Mouse (Mus musculus): ENCODE data around the gene Olfr1410. TPM values are rescaled to one million over a fixed set of nuclear protein-coding genes. Genes with fewer than 3 reads are reported as not detected.

Gene Olfr1410
- polyA plus RNA-seq, 1 experiment from 2014 or later, result not detected

DNA sequence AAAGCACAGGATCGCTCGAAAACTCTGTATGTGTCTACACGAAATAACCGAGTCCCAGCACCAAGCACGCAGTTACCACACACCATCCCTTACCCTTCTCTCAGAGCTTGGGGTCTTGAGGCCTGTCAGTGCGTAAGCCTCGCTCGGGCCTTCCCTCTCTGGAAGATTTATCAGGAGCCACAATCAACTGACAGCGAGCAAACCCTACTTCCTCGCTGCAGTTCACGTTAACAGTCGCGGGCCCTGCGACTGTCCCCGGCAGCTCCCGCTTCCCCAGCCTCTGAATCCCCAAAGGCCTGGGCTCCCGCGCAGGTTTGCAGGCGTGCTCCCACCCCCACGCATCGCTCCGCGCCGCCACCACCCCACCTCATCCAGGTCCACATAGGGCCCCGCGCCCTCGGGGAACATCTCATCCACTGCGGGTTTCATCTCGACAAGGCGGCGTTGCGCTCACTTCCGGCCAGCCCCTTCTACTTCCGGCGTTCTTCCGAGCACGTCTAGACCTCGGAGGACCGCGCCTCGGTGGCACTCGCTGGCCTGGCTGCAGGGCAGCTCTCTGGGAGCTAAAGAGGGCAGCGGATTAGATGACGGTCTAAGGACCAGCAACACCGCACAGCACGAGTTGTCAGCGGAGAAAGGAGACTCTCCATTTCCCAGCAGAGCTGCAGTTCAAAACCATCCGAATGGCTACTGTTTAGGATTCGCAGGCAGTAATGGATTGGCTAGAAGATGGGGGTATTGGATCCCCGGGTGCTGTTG, 36.1 kb downstream of the Olfr1410 start, which contains the start of gene Cops9:
Cops9 (minus strand) TSS at position 472 of the 759 bp plus-strand sequence.
- H3K4me1 ChIP-seq, result peaks cover 15% of the 10 kb centered on the region
- peaks cover 26% of the 10 kb centered on the region for H3K36me3 ChIP-seq
- peak within 1 kb of the TSS; percentile 94 for H3K4me3 ChIP-seq
- peak within 1 kb of the TSS; percentile 41; the same call in 1 of the 2 replicates for H3K27ac ChIP-seq
- peak; percentile 87 for ATAC-seq (ENCODE audit: insufficient number of reproducible peaks, insufficient read depth, low FRiP score, low TSS enrichment)
- no peaks in the 10 kb centered on the region for H3K9me3 ChIP-seq
- peak within 1 kb of the TSS; percentile 94 for H3K9ac ChIP-seq
- WGBS, result 2% methylated on average over 50 of the region's 50 CpGs
- peak within 1 kb of the TSS; percentile 95 for H3K4me2 ChIP-seq (replicated peaks)
- 0 out of 2 replicates have a peak, but pooled peaks cover 6% of the 10 kb centered on the region for H3K27me3 ChIP-seq

GRCm38 (mm10) chr1:92643691-92644090, 38.1 kb downstream of the Olfr1410 start:
- no peak overlapping the region for H3K4me3 ChIP-seq
- 0 out of 2 replicates have a peak, but pooled peaks cover 6% of the 10 kb centered on the region for H3K27me3 ChIP-seq
- 79% methylated on average over 4 of the region's 4 CpGs for WGBS
- H3K36me3 ChIP-seq, result peaks cover 6% of the 10 kb centered on the region; the same call in 1 of the 2 replicates
- H3K4me1 ChIP-seq, result peaks cover 15% of the 10 kb centered on the region
- ATAC-seq (ENCODE audit: insufficient number of reproducible peaks, insufficient read depth, low FRiP score, low TSS enrichment), result no peak
- no peak overlapping the region for H3K27ac ChIP-seq
- no peaks in the 10 kb centered on the region for H3K9me3 ChIP-seq
- no peak overlapping the region for H3K9ac ChIP-seq
- H3K4me2 ChIP-seq (replicated peaks), result no peak overlapping the region

DNA sequence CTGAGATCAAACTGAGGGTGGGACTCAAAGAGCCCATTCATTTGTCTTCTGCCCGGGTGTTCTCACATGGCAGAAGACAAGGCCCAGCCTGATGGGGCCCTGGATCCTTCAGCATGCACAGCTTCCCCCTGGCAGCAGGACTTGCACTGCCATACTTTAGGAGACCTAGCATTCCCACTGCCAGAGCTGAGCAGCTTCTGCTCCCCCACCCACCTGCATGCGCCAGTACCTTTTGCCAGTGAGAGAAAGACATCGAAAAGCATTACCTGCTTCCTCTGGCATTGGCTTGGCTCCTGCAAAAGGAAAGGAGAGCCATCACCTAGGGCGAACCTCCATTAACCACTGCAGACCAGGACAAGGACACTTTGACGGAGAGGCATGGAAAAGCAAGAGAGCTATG, 39.3 kb downstream of the Olfr1410 start:
- Histone ChIP-seq H3K4me1 (peaks cover 15% of the 10 kb centered on the region), H3K4me2 (replicated peaks) (no peak overlapping the region), H3K27me3 (0 out of 2 replicates have a peak, but pooled peaks cover 6% of the 10 kb centered on the region), H3K36me3 (no peaks in the 10 kb centered on the region), H3K4me3 (no peak overlapping the region), H3K9me3 (no peaks in the 10 kb centered on the region), H3K27ac (no peak overlapping the region), H3K9ac (no peak overlapping the region)
- WGBS, result 76% methylated on average over 5 of the region's 5 CpGs
- no peak for ATAC-seq (ENCODE audit: insufficient number of reproducible peaks, insufficient read depth, low FRiP score, low TSS enrichment)

- H3K4me1 ChIP-seq, result peaks cover 5% of the 10 kb centered on the region
Measured at GRCm38 (mm10) chr1:92646111-92646510, 40.5 kb downstream of the Olfr1410 start.

DNA sequence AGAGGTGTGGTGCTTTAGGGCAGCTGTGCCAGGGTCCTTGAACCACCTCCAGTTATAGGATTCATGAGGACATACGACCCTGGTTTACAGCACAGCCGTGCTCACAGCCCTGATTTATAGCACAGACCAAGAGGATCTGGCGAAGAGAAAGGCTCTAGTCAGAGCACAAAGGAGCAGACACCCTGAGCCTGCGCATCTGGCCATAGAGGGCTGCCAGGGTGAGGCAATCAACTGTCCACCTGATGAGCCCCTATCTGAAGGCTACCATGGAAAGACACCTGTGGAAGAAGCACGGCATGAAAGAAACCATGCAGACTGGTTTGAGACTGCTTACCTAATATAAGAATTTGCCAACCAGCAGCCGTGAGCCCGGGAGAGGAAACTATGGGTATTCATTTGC, 41.0 kb downstream of the Olfr1410 start:
- Histone ChIP-seq H3K9ac (no peak overlapping the region), H3K4me2 (replicated peaks) (no peak overlapping the region), H3K36me3 (no peaks in the 10 kb centered on the region), H3K4me3 (no peak overlapping the region), H3K9me3 (no peaks in the 10 kb centered on the region), H3K27ac (no peak overlapping the region), H3K4me1 (0 out of 2 replicates have a peak, but pooled peaks cover 3% of the 10 kb centered on the region), H3K27me3 (0 out of 2 replicates have a peak, but pooled peaks cover 6% of the 10 kb centered on the region)
- no peak for ATAC-seq (ENCODE audit: insufficient number of reproducible peaks, insufficient read depth, low FRiP score, low TSS enrichment)
- WGBS, result 79% methylated on average over 7 of the region's 7 CpGs

More at GRCm38 (mm10) chr1:92646111-92646510, 40.5 kb downstream of the Olfr1410 start:
- H3K27ac ChIP-seq, result no peak overlapping the region
- 0 out of 2 replicates have a peak, but pooled peaks cover 6% of the 10 kb centered on the region for H3K27me3 ChIP-seq
- WGBS, result 62% methylated on average over 2 of the region's 2 CpGs
- H3K9ac ChIP-seq, result no peak overlapping the region
- H3K4me2 ChIP-seq (replicated peaks), result no peak overlapping the region
- no peak for ATAC-seq (ENCODE audit: insufficient number of reproducible peaks, insufficient read depth, low FRiP score, low TSS enrichment)
- H3K9me3 ChIP-seq, result no peaks in the 10 kb centered on the region
- no peaks in the 10 kb centered on the region for H3K36me3 ChIP-seq
- H3K4me3 ChIP-seq, result no peak overlapping the region

- 0 out of 2 replicates have a peak, but pooled peaks cover 3% of the 10 kb centered on the region for H3K4me1 ChIP-seq
- 0 out of 2 replicates have a peak, but pooled peaks cover 6% of the 10 kb centered on the region for H3K27me3 ChIP-seq
- no peak for ATAC-seq (ENCODE audit: insufficient number of reproducible peaks, insufficient read depth, low FRiP score, low TSS enrichment)
- no peak overlapping the region for H3K9ac ChIP-seq
- no peak overlapping the region for H3K4me3 ChIP-seq
- no peak overlapping the region for H3K4me2 ChIP-seq (replicated peaks)
- H3K36me3 ChIP-seq, result no peaks in the 10 kb centered on the region
- 73% methylated on average over 4 of the region's 4 CpGs for WGBS
- H3K27ac ChIP-seq, result no peak overlapping the region
- no peaks in the 10 kb centered on the region for H3K9me3 ChIP-seq
Measured at GRCm38 (mm10) chr1:92647026-92647425, 41.4 kb downstream of the Olfr1410 start.

DNA sequence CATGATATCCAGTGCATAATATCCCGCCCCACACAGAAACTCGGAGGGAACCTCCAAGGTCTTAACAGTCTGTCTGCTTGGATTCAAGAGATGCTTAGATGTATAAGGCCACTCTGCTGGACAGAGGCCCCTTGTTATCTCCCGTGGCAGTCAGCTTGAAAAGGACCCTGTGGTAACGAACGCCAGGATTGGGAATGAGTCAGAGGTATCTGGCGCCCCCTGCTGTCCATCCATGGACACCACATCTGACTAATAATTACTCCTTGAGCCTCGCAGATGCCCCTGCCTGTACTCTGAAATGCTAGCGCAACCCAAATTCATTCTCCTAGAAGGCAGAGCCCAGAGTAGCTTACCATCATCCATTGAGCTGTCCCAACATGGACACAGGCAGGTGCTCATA, 42.2 kb downstream of the Olfr1410 start:
- no peak overlapping the region for H3K4me2 ChIP-seq (replicated peaks)
- H3K4me3 ChIP-seq, result no peak overlapping the region
- no peak for ATAC-seq (ENCODE audit: insufficient number of reproducible peaks, insufficient read depth, low FRiP score, low TSS enrichment)
- H3K36me3 ChIP-seq, result no peaks in the 10 kb centered on the region
- no peak overlapping the region for H3K27ac ChIP-seq
- 8% methylated on average over 8 of the region's 8 CpGs for WGBS
- 0 out of 2 replicates have a peak, but pooled peaks cover 6% of the 10 kb centered on the region for H3K27me3 ChIP-seq
- H3K9ac ChIP-seq, result no peak overlapping the region
- no peaks in the 10 kb centered on the region for H3K9me3 ChIP-seq
- no peaks in the 10 kb centered on the region for H3K4me1 ChIP-seq

DNA sequence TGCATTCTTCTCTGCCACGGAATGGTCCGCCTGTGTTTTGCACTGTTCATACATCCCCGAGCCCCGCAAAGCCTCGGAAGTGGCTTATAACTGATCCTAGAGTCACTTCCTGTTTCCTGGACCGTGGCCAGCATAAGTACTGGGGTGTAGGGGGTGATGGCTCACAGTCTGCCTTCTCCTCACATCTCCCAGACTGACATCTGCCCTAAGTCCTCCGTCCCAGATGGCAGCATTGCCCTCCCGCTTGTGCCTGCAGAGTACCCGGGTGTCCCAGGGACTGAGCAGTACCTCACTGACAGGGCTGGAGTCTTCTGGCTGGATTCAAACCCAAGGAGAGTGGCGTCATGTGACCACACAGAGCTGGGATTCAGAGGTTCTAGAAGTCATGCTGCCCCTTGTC, 42.6 kb downstream of the Olfr1410 start:
- 48% methylated on average over 10 of the region's 10 CpGs for WGBS

DNA sequence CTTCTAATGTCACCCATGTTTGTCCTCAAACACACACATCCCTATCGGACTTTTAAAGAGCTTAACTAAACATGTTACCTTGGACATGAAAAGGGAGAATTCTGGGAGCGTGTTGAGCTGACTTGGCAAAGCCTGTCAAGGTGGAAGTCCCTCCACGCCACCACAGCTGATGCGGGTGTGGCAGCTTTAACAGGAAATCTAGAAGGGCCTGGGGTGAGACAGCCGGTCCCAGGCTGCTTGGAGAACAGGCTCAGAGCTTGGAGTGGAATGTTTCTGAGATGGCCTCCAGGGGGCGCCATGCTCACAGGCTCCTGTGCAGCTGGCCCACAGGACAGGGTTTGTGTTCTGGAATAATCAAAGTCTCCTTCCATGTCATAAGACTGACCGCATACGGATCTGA, 43.1 kb downstream of the Olfr1410 start, which contains the start of gene Otos:
Otos (minus strand) TSS at position 169 of the 400 bp plus-strand sequence.
- Histone ChIP-seq H3K4me2 (replicated peaks) (no peak within 1 kb of the TSS), H3K36me3 (no peaks in the 10 kb centered on the region), H3K4me3 (no peak within 1 kb of the TSS), H3K27me3 (0 out of 2 replicates have a peak, but pooled peaks cover 6% of the 10 kb centered on the region), H3K9ac (no peak within 1 kb of the TSS), H3K27ac (no peak within 1 kb of the TSS), H3K9me3 (no peaks in the 10 kb centered on the region), H3K4me1 (no peaks in the 10 kb centered on the region)
- WGBS, result 25% methylated on average over 8 of the region's 8 CpGs
- ATAC-seq (ENCODE audit: insufficient number of reproducible peaks, insufficient read depth, low FRiP score, low TSS enrichment), result peak; percentile 54; the same call in 1 of the 2 replicates

More for the DNA sequence above, 42.6 kb downstream of the Olfr1410 start:
- no peak; the same call in 1 of the 2 replicates for ATAC-seq (ENCODE audit: insufficient number of reproducible peaks, insufficient read depth, low FRiP score, low TSS enrichment)
- H3K4me1 ChIP-seq, result no peaks in the 10 kb centered on the region
- H3K4me3 ChIP-seq, result no peak overlapping the region
- H3K4me2 ChIP-seq (replicated peaks), result no peak overlapping the region
- no peaks in the 10 kb centered on the region for H3K36me3 ChIP-seq
- no peak overlapping the region for H3K9ac ChIP-seq
- 0 out of 2 replicates have a peak, but pooled peaks cover 6% of the 10 kb centered on the region for H3K27me3 ChIP-seq
- no peaks in the 10 kb centered on the region for H3K9me3 ChIP-seq
- H3K27ac ChIP-seq, result no peak overlapping the region

DNA sequence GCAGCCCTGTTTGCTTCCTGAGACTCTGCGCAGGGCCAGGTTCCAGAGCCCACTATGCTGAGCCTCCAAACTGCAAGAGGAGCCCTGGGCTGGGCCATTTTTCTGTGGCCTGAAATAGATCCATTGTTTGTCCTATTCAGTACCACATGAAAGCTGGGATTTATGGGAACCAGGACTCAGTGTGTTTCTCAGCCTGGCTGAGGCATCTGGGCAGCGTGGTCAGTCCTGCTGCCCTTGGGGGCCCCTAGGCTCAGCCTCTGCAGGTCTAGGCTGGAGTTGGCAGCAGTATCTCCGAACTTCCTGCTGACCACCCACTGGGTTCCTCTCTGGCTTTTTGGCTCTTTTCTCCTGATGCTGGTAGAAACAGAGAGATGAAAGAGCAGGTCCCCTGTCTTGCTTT, 45.9 kb downstream of the Olfr1410 start:
- no peak overlapping the region for H3K4me3 ChIP-seq
- H3K4me1 ChIP-seq, result no peaks in the 10 kb centered on the region
- no peak for ATAC-seq (ENCODE audit: insufficient number of reproducible peaks, insufficient read depth, low FRiP score, low TSS enrichment)
- H3K4me2 ChIP-seq (replicated peaks), result no peak overlapping the region
- no peaks in the 10 kb centered on the region for H3K27me3 ChIP-seq
- H3K9me3 ChIP-seq, result no peaks in the 10 kb centered on the region
- 61% methylated on average over 3 of the region's 3 CpGs for WGBS
- H3K27ac ChIP-seq, result no peak overlapping the region
- H3K9ac ChIP-seq, result no peak overlapping the region
- no peaks in the 10 kb centered on the region for H3K36me3 ChIP-seq

- H3K27ac ChIP-seq, result no peak overlapping the region
- H3K4me2 ChIP-seq (replicated peaks), result no peak overlapping the region
- H3K4me1 ChIP-seq, result no peaks in the 10 kb centered on the region
- H3K36me3 ChIP-seq, result no peaks in the 10 kb centered on the region
- H3K9me3 ChIP-seq, result no peaks in the 10 kb centered on the region
- 83% methylated on average over 3 of the region's 3 CpGs for WGBS
- H3K4me3 ChIP-seq, result no peak overlapping the region
- ATAC-seq (ENCODE audit: insufficient number of reproducible peaks, insufficient read depth, low FRiP score, low TSS enrichment), result no peak
- H3K27me3 ChIP-seq, result no peaks in the 10 kb centered on the region
- H3K9ac ChIP-seq, result no peak overlapping the region
Measured at GRCm38 (mm10) chr1:92653179-92653578, 47.6 kb downstream of the Olfr1410 start.

- no peaks in the 10 kb centered on the region for H3K27me3 ChIP-seq
- no peak overlapping the region for H3K4me2 ChIP-seq (replicated peaks)
- 65% methylated on average over 2 of the region's 2 CpGs for WGBS
- H3K4me1 ChIP-seq, result no peaks in the 10 kb centered on the region
- H3K9me3 ChIP-seq, result no peaks in the 10 kb centered on the region
- ATAC-seq (ENCODE audit: insufficient number of reproducible peaks, insufficient read depth, low FRiP score, low TSS enrichment), result no peak
- no peak overlapping the region for H3K9ac ChIP-seq
- no peaks in the 10 kb centered on the region for H3K36me3 ChIP-seq
- H3K4me3 ChIP-seq, result no peak overlapping the region
- no peak overlapping the region for H3K27ac ChIP-seq
Measured at GRCm38 (mm10) chr1:92654676-92655075, 49.1 kb downstream of the Olfr1410 start.

Measured in embryonic facial prominence, embryonic 12.5 days (tissue).